Mouse (Mus musculus) Patski (cell line): ENCODE measurements around the gene Gna11. TPM values are rescaled to one million over a fixed set of nuclear protein-coding genes. Genes with fewer than 3 reads are reported as not detected.
A peak's percentile ranks its signal among the peaks of the same experiment; 100 is the strongest.

Source experiments
- ATAC-seq: fragments of 100-300 bp; one replicate; pipeline ENCODE4 v1.8.0; 2021
- CTCF ChIA-PET: fragments of 350-600 bp; sonication (Branson Sonifier 250); formaldehyde crosslinking; loops from one replicate; lab custom pipeline; 2022; ENCODE audit warnings: inconsistent platforms; lab: Charles Lee
- POLR2A ChIA-PET: fragments of 350-600 bp; sonication (Branson Sonifier 250); formaldehyde crosslinking; loops from one replicate; lab custom pipeline; 2022; ENCODE audit warnings: antibody characterized with exemption, inconsistent platforms; lab: Charles Lee
- DNase-seq: peaks from one replicate; pipeline ENCODE4 v3.0.0-alpha.2; 2011; ENCODE audit warnings: low read depth, low spot score
- H3K27me3 ChIP-seq: fragments of 371-371 bp; one replicate; pipeline ENCODE4 v1.5.1; 2021
- CTCF ChIP-seq: fragments of 100-300 bp; IDR thresholded peaks from one replicate; pipeline ENCODE4 v1.5.1; 2021
- in situ Hi-C: fragments of 300-500 bp; cut with MboI; formaldehyde crosslinking; loops from 3 replicates; pipeline ENCODE4 v1.11.1; 2018; ENCODE audit warnings: low pct_unique_long_range_greater_than_20kb, mixed read lengths
- polyA plus RNA-seq: library from polyadenylated mRNA; unstranded; gene quantifications from one replicate; pipeline ENCODE4 v1.2.3, GENCODE M21; 2021

The Gna11 gene
- polyA plus RNA-seq, 1 experiment from 2014 or later, result 76.2 TPM

- DNase-seq (no peak), ATAC-seq (peak; percentile 6)
- ChIA-PET POLR2A (no interaction called here), CTCF (interaction anchor here (0.9 to 2.2 kb wide), 5 partner anchors 13 to 92 kb away, joined by 3 to 8 read pairs (median 5); no protein-coding TSS in a partner anchor)
- in situ Hi-C loops, result no loop called here
- H3K27me3 ChIP-seq, result no peaks in the 10 kb centered on the region
- no peak for TF ChIP-seq CTCF
Observed at GRCm38 (mm10) chr10:81481605-81482532, 63.1 kb downstream of the Gna11 start.

Other genes starting within 250 kb of the Gna11 start
- 34.5 TPM for gene Cactin, start 224.1 kb downstream of the Gna11 start, polyA plus RNA-seq
- gene Tbxa2r, start 216.5 kb downstream of the Gna11 start, polyA plus RNA-seq, result not detected
- gene Gipc3, start 201.9 kb downstream of the Gna11 start, polyA plus RNA-seq, result 0.46 TPM
- 118 TPM for gene Hmg20b, start 194.7 kb downstream of the Gna11 start, polyA plus RNA-seq
- 23.9 TPM for gene Mfsd12, start 187.7 kb downstream of the Gna11 start, polyA plus RNA-seq
- gene 4930404N11Rik, start 179.4 kb downstream of the Gna11 start, polyA plus RNA-seq, result 2.7 TPM
- 62.1 TPM for gene Fzr1, start 166.7 kb downstream of the Gna11 start, polyA plus RNA-seq
- gene Dohh, start 160.8 kb downstream of the Gna11 start, polyA plus RNA-seq, result 83.4 TPM
- gene Gm48551, start 160.7 kb downstream of the Gna11 start, polyA plus RNA-seq, result 2.4 TPM
- 0.76 TPM for gene Gm48552, start 156.2 kb downstream of the Gna11 start, polyA plus RNA-seq
- 0.18 TPM for gene Smim24, start 152.1 kb downstream of the Gna11 start, polyA plus RNA-seq
- gene Nfic, start 89.6 kb downstream of the Gna11 start, polyA plus RNA-seq, result 41.8 TPM
- 0.99 TPM for gene Celf5, start 62.5 kb downstream of the Gna11 start, polyA plus RNA-seq
- gene Ncln, start 48.8 kb downstream of the Gna11 start, polyA plus RNA-seq, result 104 TPM
- 0.03 TPM for gene S1pr4, start 45.1 kb downstream of the Gna11 start, polyA plus RNA-seq
- gene Gna15, start 21.0 kb downstream of the Gna11 start, polyA plus RNA-seq, result not detected
- 1,239 TPM for gene Aes, start 14.3 kb upstream of the Gna11 start, polyA plus RNA-seq
- 46.4 TPM for gene Tle2, start 29.4 kb upstream of the Gna11 start, polyA plus RNA-seq
- gene Tle6, start 55.9 kb upstream of the Gna11 start, polyA plus RNA-seq, result 7.5 TPM
- gene BC025920, start 61.1 kb upstream of the Gna11 start, polyA plus RNA-seq, result 1.1 TPM
- gene Sirt6, start 82.6 kb upstream of the Gna11 start, polyA plus RNA-seq, result 21.7 TPM
- gene Ankrd24, start 83.3 kb upstream of the Gna11 start, polyA plus RNA-seq, result 21.5 TPM
- 2.5 TPM for gene Gm10778, start 103.9 kb upstream of the Gna11 start, polyA plus RNA-seq
- gene Zfp433, start 159.6 kb upstream of the Gna11 start, polyA plus RNA-seq, result 4.6 TPM
- 0.95 TPM for gene Gm3055, start 226.0 kb upstream of the Gna11 start, polyA plus RNA-seq